Mouse (Mus musculus) heart, embryonic 11.5 days (tissue): ENCODE data around the gene Prm2. TPM values are rescaled to one million over a fixed set of nuclear protein-coding genes. Genes with fewer than 3 reads are reported as not detected.

Experiments used
- ATAC-seq: fragments of 200-750 bp; cut with Nextera tagmentation; replicated peaks from 2 replicates; pipeline ENCODE4 v1.8.0; 2017; ENCODE audit warnings: moderate library complexity; ENCODE audit not compliant: insufficient number of reproducible peaks, low FRiP score, low TSS enrichment
- H3K27ac ChIP-seq: fragments of 300-500 bp; sonication (generic); 2 replicates; pipeline ENCODE4 v1.5.1; 2014; ENCODE audit warnings: mild to moderate bottlenecking, low read depth, low read length
- H3K27me3 ChIP-seq: fragments of 300-500 bp; sonication (generic); 2 replicates; pipeline ENCODE4 v1.6.1; 2014; ENCODE audit warnings: mild to moderate bottlenecking, low read length, mixed read lengths; ENCODE audit not compliant: control insufficient read depth, insufficient read depth
- H3K36me3 ChIP-seq: fragments of 300-500 bp; sonication (generic); 2 replicates; pipeline ENCODE4 v1.6.1; 2014; ENCODE audit warnings: mild to moderate bottlenecking, low read length, moderate library complexity, mixed read lengths; ENCODE audit not compliant: control insufficient read depth, insufficient read depth
- H3K4me1 ChIP-seq: fragments of 300-500 bp; sonication (generic); 2 replicates; pipeline ENCODE4 v1.6.1; 2014; ENCODE audit warnings: low read length; ENCODE audit not compliant: control insufficient read depth, insufficient read depth
- H3K4me2 ChIP-seq: fragments of 300-500 bp; sonication (generic); 2 replicates; pipeline ENCODE4 v1.6.1; 2014; ENCODE audit warnings: mild to moderate bottlenecking, moderate library complexity
- H3K4me3 ChIP-seq: fragments of 300-500 bp; sonication (generic); 2 replicates; pipeline ENCODE4 v1.5.1; 2014; ENCODE audit warnings: low read depth, low read length
- H3K9ac ChIP-seq: fragments of 300-500 bp; sonication (generic); 2 replicates; pipeline ENCODE4 v1.6.1; 2014; ENCODE audit warnings: mild to moderate bottlenecking, low read depth, low read length, moderate library complexity
- H3K9me3 ChIP-seq: fragments of 300-500 bp; sonication (generic); replicated peaks from 2 replicates; pipeline ENCODE4 v1.6.1; 2016; ENCODE audit warnings: low read length; ENCODE audit not compliant: control insufficient read depth
- WGBS: fragments of 180-500 bp; shearing (Covaris S2); extraction: QIAGEN DNeasy Blood & Tissue Kit; methylation state at CpG from one replicate; pipeline ENCODE4 v1.1.7; 2014; ENCODE audit not compliant: insufficient replicate concordance; 5-methylcytosine and 5-hydroxymethylcytosine counted together
- polyA plus RNA-seq: library from polyadenylated mRNA; unstranded; fragments of >200 nt; fragmentation: Nextera tagmentation; extraction: Ambion mirVana; gene quantifications from 2 replicates; pipeline ENCODE4 v1.2.1, GENCODE M21; 2014

The Prm2 gene
- polyA plus RNA-seq, 1 experiment from 2014 or later: not detected

DNA sequence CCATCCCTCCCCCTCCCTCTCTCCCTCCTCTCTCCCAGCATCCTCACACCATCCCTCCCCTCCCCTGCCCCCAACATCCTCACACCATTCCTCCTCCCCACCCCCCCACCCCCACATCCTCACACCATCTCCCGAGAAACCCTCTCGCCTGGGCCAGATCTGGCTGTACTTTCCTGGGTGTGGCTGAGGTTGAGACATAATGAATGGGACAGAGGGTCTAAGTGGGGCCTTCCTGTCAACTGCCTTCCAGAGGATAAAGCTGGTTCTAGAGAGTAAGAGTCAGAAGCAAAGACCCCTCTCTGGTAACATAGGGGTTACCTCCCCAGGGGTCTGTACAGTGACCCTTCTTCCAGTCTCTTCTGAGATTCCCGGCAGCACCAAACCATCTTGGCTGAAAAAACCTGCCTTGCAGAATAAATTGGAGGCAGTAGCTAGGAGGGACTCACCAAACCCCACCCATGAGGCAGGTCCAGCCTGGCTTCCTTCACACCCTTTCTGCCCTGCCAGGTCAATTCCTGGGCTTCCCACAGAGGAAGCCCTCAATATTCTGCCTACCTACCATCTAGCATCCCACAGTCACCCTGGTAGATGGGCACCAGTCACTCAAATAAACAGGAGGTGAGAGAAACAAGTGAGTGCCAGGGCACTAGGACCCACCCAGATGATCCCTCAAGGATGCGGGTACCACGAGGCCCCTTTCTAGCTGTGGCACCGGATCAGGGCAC, 32.2 kb downstream of the Prm2 start:
- Histone ChIP-seq H3K4me2 (no peak overlapping the region), H3K9me3 (no peaks in the 10 kb centered on the region), H3K27me3 (no peaks in the 10 kb centered on the region; the same call in 1 of the 2 replicates), H3K36me3 (no peaks in the 10 kb centered on the region), H3K4me3 (no peak overlapping the region), H3K4me1 (peaks cover 7% of the 10 kb centered on the region), H3K9ac (no peak overlapping the region), H3K27ac (no peak overlapping the region)
- WGBS: 46% methylated on average over 6 of the region's 6 CpGs
- no peak for ATAC-seq

DNA sequence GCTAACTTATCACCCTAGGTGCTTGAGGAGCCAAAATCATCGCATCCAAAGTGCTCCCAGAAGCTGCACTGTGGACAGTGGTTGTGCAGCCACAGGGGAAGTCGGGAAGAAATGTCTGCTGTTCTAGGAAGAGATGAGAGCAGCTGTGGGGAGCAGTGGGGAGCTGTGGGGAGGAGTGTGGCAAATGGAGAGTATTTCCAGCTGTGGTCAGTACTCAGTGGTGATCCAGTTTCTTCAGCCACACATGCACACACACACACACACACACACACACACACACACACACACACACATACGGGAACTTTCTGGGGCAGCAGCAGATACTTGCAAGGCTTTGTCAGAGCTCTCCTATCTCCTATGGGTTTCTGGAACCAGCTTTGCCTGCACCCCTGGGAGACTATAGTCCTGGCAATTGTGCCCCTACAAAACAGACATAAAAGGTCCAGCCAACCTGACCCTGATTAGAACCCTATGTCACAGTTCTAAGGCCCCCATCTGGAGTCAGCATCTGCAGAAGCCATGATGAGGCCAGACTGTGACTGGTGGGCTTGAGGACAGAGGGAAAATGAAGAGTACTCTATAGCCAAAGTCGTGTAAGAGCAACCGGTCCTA, 33.3 kb downstream of the Prm2 start:
- WGBS: 68% methylated on average over 5 of the region's 5 CpGs
- peaks cover 7% of the 10 kb centered on the region for H3K4me1 ChIP-seq
- no peaks in the 10 kb centered on the region for H3K9me3 ChIP-seq
- 0 out of 2 replicates have a peak, but pooled peaks cover 3% of the 10 kb centered on the region for H3K27me3 ChIP-seq
- no peak overlapping the region for H3K4me2 ChIP-seq
- no peak for ATAC-seq
- no peak overlapping the region for H3K9ac ChIP-seq
- H3K4me3 ChIP-seq: no peak overlapping the region
- no peaks in the 10 kb centered on the region for H3K36me3 ChIP-seq
- no peak overlapping the region for H3K27ac ChIP-seq

DNA sequence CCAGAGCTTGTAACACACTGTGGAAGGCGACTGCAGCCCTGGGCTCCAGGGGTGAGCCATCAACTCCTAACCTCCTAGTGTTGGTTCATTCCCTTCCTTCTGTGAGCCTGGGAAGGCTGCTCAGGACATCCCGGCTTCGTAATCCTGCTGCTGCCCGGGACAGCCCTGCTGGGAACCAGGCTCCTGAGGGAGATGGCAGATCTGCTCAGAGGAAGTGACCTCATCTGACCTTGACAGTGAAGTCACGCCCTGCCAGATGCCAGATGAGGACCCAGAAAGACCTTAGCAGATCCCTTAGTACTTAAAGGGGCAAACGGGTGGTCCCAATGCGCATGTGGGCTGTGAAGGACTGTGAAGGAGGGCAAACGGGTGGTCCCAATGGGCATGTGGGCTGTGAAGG, 34.8 kb downstream of the Prm2 start:
- H3K36me3 ChIP-seq: no peaks in the 10 kb centered on the region
- WGBS: 45% methylated on average over 8 of the region's 8 CpGs
- ATAC-seq: no peak

DNA sequence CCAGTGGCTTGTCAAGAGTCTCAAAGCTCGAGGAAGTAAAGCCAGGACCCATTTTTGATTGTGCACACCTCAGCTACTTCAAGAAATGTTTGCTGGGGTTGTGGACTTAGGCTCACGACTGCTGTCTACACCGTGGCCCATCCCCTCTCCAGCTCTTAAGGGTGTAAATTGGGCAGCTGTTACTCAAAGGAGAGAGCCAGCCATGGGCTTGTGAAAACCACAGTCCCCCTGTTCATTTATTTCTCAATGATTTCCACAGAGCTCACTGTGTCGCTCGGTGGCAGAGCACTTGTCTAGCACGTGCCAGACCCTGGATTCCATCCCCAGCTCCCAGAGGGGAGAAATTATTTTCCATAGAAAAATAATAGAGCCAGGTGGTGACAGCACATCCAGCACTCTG, 39.8 kb downstream of the Prm2 start:
- no peak overlapping the region for H3K9ac ChIP-seq
- no peaks in the 10 kb centered on the region for H3K36me3 ChIP-seq
- H3K27me3 ChIP-seq: 0 out of 2 replicates have a peak, but pooled peaks cover 6% of the 10 kb centered on the region
- no peaks in the 10 kb centered on the region for H3K9me3 ChIP-seq
- WGBS: 71% methylated on average over 5 of the region's 6 CpGs
- H3K4me2 ChIP-seq: no peak overlapping the region
- peaks cover 4% of the 10 kb centered on the region for H3K4me1 ChIP-seq
- no peak for ATAC-seq
- no peak overlapping the region for H3K27ac ChIP-seq
- H3K4me3 ChIP-seq: no peak overlapping the region

More for the DNA sequence above, 34.8 kb downstream of the Prm2 start:
- Histone ChIP-seq H3K4me2 (no peak overlapping the region), H3K4me1 (peaks cover 7% of the 10 kb centered on the region), H3K9me3 (no peaks in the 10 kb centered on the region), H3K27me3 (0 out of 2 replicates have a peak, but pooled peaks cover 6% of the 10 kb centered on the region), H3K4me3 (no peak overlapping the region), H3K9ac (no peak overlapping the region), H3K27ac (no peak overlapping the region)

DNA sequence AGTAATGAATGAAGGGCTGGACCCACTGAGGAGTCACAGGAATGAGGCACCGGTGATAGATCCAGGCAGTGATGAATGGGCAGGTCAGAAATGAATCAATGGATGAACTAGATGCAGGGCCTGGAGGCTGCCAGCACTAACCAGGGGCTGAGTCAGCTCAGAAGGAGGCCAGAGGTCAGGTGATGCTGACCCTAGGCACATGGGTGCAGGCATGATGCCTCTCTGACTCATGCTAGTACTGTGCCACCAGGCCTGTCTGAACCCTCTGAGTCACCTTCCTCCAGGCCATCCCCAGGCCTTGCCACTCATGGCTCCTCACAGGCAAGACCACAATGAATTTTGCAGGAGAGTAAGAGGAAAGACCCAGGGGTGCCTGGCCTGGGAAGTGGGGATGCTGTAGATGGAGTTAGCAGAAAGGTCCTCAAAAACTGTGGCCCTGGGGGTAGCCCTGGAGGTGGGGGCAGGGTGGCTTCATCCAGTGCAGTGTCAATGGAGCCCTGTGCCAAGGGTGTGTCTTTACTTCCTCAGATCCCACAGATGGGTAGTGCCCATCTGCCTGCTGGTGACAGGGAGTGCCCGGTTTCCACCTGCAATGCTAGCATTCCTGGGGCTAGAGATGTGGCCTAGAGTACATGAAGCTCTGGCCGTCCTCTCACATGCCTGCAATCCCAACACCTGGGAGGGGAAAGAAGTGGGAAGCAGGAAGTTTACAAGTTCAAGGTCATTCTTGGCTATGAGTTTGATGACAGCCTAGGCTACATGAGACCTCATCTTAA, 41.2 kb downstream of the Prm2 start:
- H3K4me1 ChIP-seq: peaks cover 5% of the 10 kb centered on the region
- no peak overlapping the region for H3K4me2 ChIP-seq
- no peak for ATAC-seq
- no peaks in the 10 kb centered on the region for H3K9me3 ChIP-seq
- H3K36me3 ChIP-seq: no peaks in the 10 kb centered on the region
- whole genome bisulfite sequencing: 79% methylated on average over 3 of the region's 3 CpGs
- no peak overlapping the region for H3K4me3 ChIP-seq
- 0 out of 2 replicates have a peak, but pooled peaks cover 6% of the 10 kb centered on the region for H3K27me3 ChIP-seq
- H3K27ac ChIP-seq: no peak overlapping the region
- no peak overlapping the region for H3K9ac ChIP-seq

DNA sequence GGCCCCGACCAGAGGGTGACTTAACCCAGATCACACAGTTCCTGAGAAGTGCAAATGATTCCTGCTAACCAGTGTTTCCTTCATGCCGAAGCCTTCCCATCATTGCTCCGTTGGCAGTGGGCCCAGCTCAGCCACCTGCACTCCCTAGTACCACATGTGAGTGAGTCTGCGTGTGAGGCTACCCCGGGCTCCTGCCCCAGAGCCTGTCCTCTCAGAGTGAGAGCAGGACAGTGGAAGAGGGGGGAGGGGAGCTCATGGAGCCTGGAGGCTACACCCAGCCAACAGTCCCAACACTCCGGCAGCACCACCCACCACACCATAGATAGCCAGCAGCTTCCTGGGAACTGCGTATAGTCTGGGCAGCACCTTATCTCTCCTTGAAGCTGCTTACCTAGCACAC, 46.1 kb downstream of the Prm2 start:
- H3K4me1 ChIP-seq: peaks cover 14% of the 10 kb centered on the region
- no peak overlapping the region for H3K4me3 ChIP-seq
- H3K27ac ChIP-seq: no peak overlapping the region
- H3K9me3 ChIP-seq: no peaks in the 10 kb centered on the region
- H3K27me3 ChIP-seq: no peaks in the 10 kb centered on the region
- no peak overlapping the region for H3K4me2 ChIP-seq
- peak; percentile 41 for ATAC-seq
- 34% methylated on average over 7 of the region's 7 CpGs for WGBS
- H3K9ac ChIP-seq: no peak overlapping the region
- no peaks in the 10 kb centered on the region for H3K36me3 ChIP-seq

DNA sequence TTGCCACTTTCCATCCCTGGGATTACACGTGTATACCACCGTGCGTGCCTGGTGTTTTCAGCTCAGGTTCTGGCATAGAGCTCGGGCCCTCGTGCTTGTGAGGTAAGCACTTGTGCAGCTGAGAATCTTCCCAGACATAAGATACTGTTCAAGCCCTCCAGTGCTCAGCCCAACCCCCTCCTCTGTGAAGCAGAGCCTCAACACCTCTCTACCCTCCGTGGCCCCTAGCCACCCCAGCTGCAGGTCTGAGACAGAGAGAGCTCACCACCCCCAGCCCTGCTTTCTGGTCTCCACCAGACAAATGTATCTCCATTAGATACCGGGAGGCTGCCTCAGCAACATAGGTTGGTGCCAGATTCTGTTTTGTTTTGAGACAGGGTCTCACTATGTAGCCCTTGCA, 46.7 kb downstream of the Prm2 start:
- H3K27me3 ChIP-seq: no peaks in the 10 kb centered on the region
- H3K9me3 ChIP-seq: no peaks in the 10 kb centered on the region
- H3K27ac ChIP-seq: no peak overlapping the region
- 34% methylated on average over 7 of the region's 7 CpGs for WGBS
- no peak for ATAC-seq
- H3K36me3 ChIP-seq: no peaks in the 10 kb centered on the region
- peaks cover 14% of the 10 kb centered on the region for H3K4me1 ChIP-seq
- no peak overlapping the region for H3K4me3 ChIP-seq
- no peak overlapping the region for H3K4me2 ChIP-seq
- H3K9ac ChIP-seq: no peak overlapping the region
